Mouse (Mus musculus) heart, postnatal 0 days (tissue): ENCODE results near the gene Adgrg3.

Source experiments
- CTCF ChIP-seq: IDR thresholded peaks from 2 replicates; pipeline ENCODE4 v1.5.1; 2016; ENCODE audit warnings: antibody characterized with exemption, control low read depth, low read depth
- EP300 ChIP-seq: IDR thresholded peaks from 2 replicates; pipeline ENCODE4 v1.6.1; 2016; ENCODE audit warnings: antibody characterized with exemption, low read depth

DNA sequence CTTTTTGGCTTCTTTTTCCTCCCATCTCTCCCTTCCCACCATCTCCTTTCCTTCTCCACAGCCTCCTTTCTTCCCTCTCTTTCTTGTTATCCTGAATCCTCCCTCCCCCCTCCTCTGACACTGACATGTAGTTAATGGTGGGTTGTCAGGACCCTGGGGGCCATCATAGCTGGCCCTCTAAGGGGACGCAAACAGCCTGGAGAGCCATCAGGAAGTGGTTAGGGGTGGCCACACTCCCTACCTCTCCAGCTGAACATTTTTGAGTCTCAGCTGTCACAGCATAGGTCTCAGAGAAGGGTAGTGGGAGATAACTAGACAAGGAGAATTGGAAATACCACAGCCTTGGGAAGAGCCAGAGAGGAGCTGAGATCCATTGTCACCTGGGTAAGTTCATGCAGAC is 23.0 kb upstream of the Adgrg3 start:
- no peak for TF ChIP-seq CTCF
- no peak for TF ChIP-seq EP300
